Comparison of ENCODE assay signal across 23 mouse cellular contexts in genomic region chr10:59403793-59404149, GRCm38 (mm10). TPM values are rescaled to one million over a fixed set of nuclear protein-coding genes. Genes with fewer than 3 reads are reported as not detected.
DNase-seq lines count a peak whose midpoint lies in the region; ATAC-seq and TF ChIP-seq lines count a peak whose summit lies in the region.
"Had no signal": no experiment of that assay in that cellular context is flagged by ENCODE, and none has a peak within 500 bp of the region (broad histone marks: within the 10 kb centered on the region; RNA-seq: fewer than 3 reads in every experiment).

No protein-coding gene starts in this region.

- no peaks in the 10 kb centered on the region for H3K9me3 ChIP-seq in erythroblast, embryonic 14.5 days (ENCODE audit: control insufficient read depth, low read length)
- H3K9me3 ChIP-seq in heart, embryonic 16.5 days (replicated peaks; ENCODE audit: control insufficient read depth, low read length), result no peaks in the 10 kb centered on the region
- H3K9me3 ChIP-seq in liver, embryonic 11.5 days (ENCODE audit: control insufficient read depth, low read length), result no peaks in the 10 kb centered on the region
- no peaks in the 10 kb centered on the region for H3K9me3 ChIP-seq in stomach, embryonic 14.5 days (ENCODE audit: control insufficient read depth, low read depth, low read length)
- H3K9me3 ChIP-seq: midbrain, embryonic 15.5 days had no signal

- H3K4me3 ChIP-seq in erythroblast, embryonic 14.5 days (replicated peaks), result peak overlapping the region; percentile 54
- H3K4me3 ChIP-seq in heart, embryonic 16.5 days (ENCODE audit: low read length), result no peak overlapping the region
- H3K4me3 ChIP-seq in liver, embryonic 11.5 days (ENCODE audit: low read depth, low read length), result peak overlapping the region; percentile 41
- no peak overlapping the region for H3K4me3 ChIP-seq in stomach, embryonic 14.5 days (ENCODE audit: low read depth, low read length)
- no peak overlapping the region for H3K4me3 ChIP-seq in kidney, adult 2 months (ENCODE audit: insufficient read depth, low read depth, low read length)
- H3K4me3 ChIP-seq: left cerebral cortex, adult 2 months; limb, embryonic 12.5 days; midbrain, embryonic 15.5 days had no signal

- peak overlapping the region; percentile 13 for H3K4me2 ChIP-seq in heart, embryonic 16.5 days (ENCODE audit: low read depth, low read length)
- peak overlapping the region; percentile 45 for H3K4me2 ChIP-seq in liver, embryonic 11.5 days
- 0 out of 2 replicates have a peak overlapping the region, but pooled peaks have one; percentile 3 for H3K4me2 ChIP-seq in stomach, embryonic 14.5 days (replicated peaks; ENCODE audit: low read depth, low read length)
- H3K4me2 ChIP-seq: hindbrain, embryonic 14.5 days; limb, embryonic 12.5 days; midbrain, embryonic 15.5 days had no signal

- H3K27ac ChIP-seq in heart, embryonic 16.5 days (ENCODE audit: low read length), result no peak overlapping the region
- peak overlapping the region; percentile 41; the same call in 1 of the 2 replicates for H3K27ac ChIP-seq in liver, embryonic 11.5 days (ENCODE audit: low read depth, low read length)
- H3K27ac ChIP-seq in stomach, embryonic 14.5 days (ENCODE audit: low read length), result no peak overlapping the region
- no peak overlapping the region for H3K27ac ChIP-seq in kidney, adult 2 months (ENCODE audit: insufficient read depth, low read depth, low read length)
- H3K27ac ChIP-seq: hindbrain, embryonic 14.5 days; left cerebral cortex, adult 2 months; limb, embryonic 12.5 days; midbrain, embryonic 15.5 days had no signal

- TF ChIP-seq POLR2A in kidney, adult 2 months (IDR thresholded peaks at IDR 0.05; ENCODE audit: low read depth, low read length), result no peak

- WGBS in heart, embryonic 16.5 days, result 38% methylated on average over 10 of the region's 10 CpGs
- 57% methylated on average over 10 of the region's 10 CpGs for WGBS in liver, embryonic 11.5 days
- WGBS in stomach, embryonic 14.5 days, result 65% methylated on average over 10 of the region's 10 CpGs
- 85% methylated on average over 10 of the region's 10 CpGs for WGBS in kidney, adult 2 months

- no peaks in the 10 kb centered on the region for H3K4me1 ChIP-seq in erythroblast, embryonic 14.5 days (ENCODE audit: control insufficient read depth)
- peaks cover 3% of the 10 kb centered on the region; the same call in 1 of the 2 replicates for H3K4me1 ChIP-seq in heart, embryonic 16.5 days (ENCODE audit: control insufficient read depth, insufficient read depth, low read length)
- no peaks in the 10 kb centered on the region; the same call in 1 of the 2 replicates for H3K4me1 ChIP-seq in liver, embryonic 11.5 days (replicated peaks; ENCODE audit: control insufficient read depth, insufficient read depth, low read length)
- no peaks in the 10 kb centered on the region for H3K4me1 ChIP-seq in stomach, embryonic 14.5 days (ENCODE audit: control insufficient read depth, insufficient read depth, low read length)
- no peaks in the 10 kb centered on the region for H3K4me1 ChIP-seq in kidney, adult 2 months (ENCODE audit: control insufficient read depth, insufficient read depth, low read length)
- H3K4me1 ChIP-seq: midbrain, embryonic 15.5 days had no signal

- H3K27me3 ChIP-seq in erythroblast, embryonic 14.5 days (ENCODE audit: control insufficient read depth), result no peaks in the 10 kb centered on the region
- H3K27me3 ChIP-seq in heart, embryonic 16.5 days (ENCODE audit: control insufficient read depth, insufficient read depth, low read length), result no peaks in the 10 kb centered on the region
- H3K27me3 ChIP-seq in liver, embryonic 11.5 days (replicated peaks; ENCODE audit: control insufficient read depth, insufficient read depth, low read length), result no peaks in the 10 kb centered on the region
- no peaks in the 10 kb centered on the region for H3K27me3 ChIP-seq in stomach, embryonic 14.5 days (ENCODE audit: control insufficient read depth, insufficient read depth, low read length)
- H3K27me3 ChIP-seq in kidney, adult 2 months (replicated peaks; ENCODE audit: control insufficient read depth, insufficient read depth, low read length), result no peaks in the 10 kb centered on the region
- H3K27me3 ChIP-seq: limb, embryonic 12.5 days; midbrain, embryonic 15.5 days had no signal

- no peak; the same call in 1 of the 2 replicates for ATAC-seq in erythroblast, adult 5-6 weeks (replicated peaks; ENCODE audit: low FRiP score, poor library complexity, severe bottlenecking)
- no peak for ATAC-seq in heart, embryonic 16.5 days (replicated peaks; ENCODE audit: extremely low read depth, insufficient read depth, low FRiP score)
- ATAC-seq in liver, embryonic 11.5 days (replicated peaks; ENCODE audit: low FRiP score), result 0 out of 2 replicates have a peak, but pooled peaks have one; percentile 5
- ATAC-seq in stomach, embryonic 14.5 days (ENCODE audit: insufficient number of reproducible peaks, insufficient read depth, low FRiP score, low read depth), result no peak
- ATAC-seq: forebrain, postnatal 0 days; lung, postnatal 0 days; midbrain, embryonic 15.5 days had no signal

- H3K9ac ChIP-seq in heart, embryonic 16.5 days (ENCODE audit: low read length), result no peak overlapping the region
- H3K9ac ChIP-seq in liver, embryonic 11.5 days (ENCODE audit: low read depth, low read length), result peak overlapping the region; percentile 32; the same call in 1 of the 2 replicates
- H3K9ac ChIP-seq in stomach, embryonic 14.5 days (replicated peaks; ENCODE audit: low read depth, low read length), result no peak overlapping the region
- H3K9ac ChIP-seq: forebrain, postnatal 0 days; hindbrain, embryonic 14.5 days; limb, embryonic 12.5 days; midbrain, embryonic 15.5 days had no signal

- no peak for DNase-seq in heart, adult 9 months (ENCODE audit: low spot score in 2 of 2)
- no peak for DNase-seq in liver, embryonic 11.5 days (ENCODE audit: low spot score)
- no peak for DNase-seq in kidney, adult 2 months
- DNase-seq in layer of hippocampus, adult 11-12 months (ENCODE audit: low spot score), result no peak
- DNase-seq: adrenal gland, postnatal 25 days; cerebellum, adult 9-11 months; embryo, embryonic 11 days; forebrain, postnatal 0 days; gastrocnemius, postnatal 10 days; kidney, adult 8-10 months; right cerebral cortex, postnatal 4 days; thymus, postnatal 14 days had no signal

- no peak for TF ChIP-seq CTCF in kidney, adult 2 months (conservative IDR thresholded peaks at IDR 0.05; ENCODE audit: insufficient read depth, insufficient read length, low read depth, low read length)

- no peaks in the 10 kb centered on the region for H3K36me3 ChIP-seq in erythroblast, embryonic 14.5 days (ENCODE audit: control insufficient read depth)
- no peaks in the 10 kb centered on the region for H3K36me3 ChIP-seq in heart, embryonic 16.5 days (ENCODE audit: control insufficient read depth, insufficient read depth)
- no peaks in the 10 kb centered on the region for H3K36me3 ChIP-seq in liver, embryonic 11.5 days (ENCODE audit: control insufficient read depth, insufficient read depth, low read length)
- no peaks in the 10 kb centered on the region for H3K36me3 ChIP-seq in stomach, embryonic 14.5 days (ENCODE audit: control insufficient read depth, insufficient read depth, low read length)
- no peaks in the 10 kb centered on the region for H3K36me3 ChIP-seq in kidney, adult 2 months (ENCODE audit: control insufficient read depth, insufficient read depth, low read length)
- H3K36me3 ChIP-seq: limb, embryonic 12.5 days; midbrain, embryonic 15.5 days had no signal

RNA-seq across cellular contexts. Expression of gene Pla2g12b, which starts 0.3 kb away (rescaled TPM):
- not detected in 2 replicates for polyA plus RNA-seq in erythroblast, embryonic 14.5 days (2012)
- total RNA-seq in erythroblast, adult 5-6 weeks (2015; ENCODE audit: low replicate concordance), result not detected in 2 replicates
- not detected in 2 replicates for total RNA-seq in erythroblast, adult 5-6 weeks (2017; ENCODE audit: low replicate concordance)
- polyA plus RNA-seq in heart, embryonic 16.5 days (2015; fragmentation: Nextera tagmentation; extraction: Ambion mirVana), result 0.30 TPM in 1 of 2 replicates, not detected in the other
- 45.7 and 46.7 TPM in 2 replicates for polyA plus RNA-seq in liver, embryonic 11.5 days (2014; fragmentation: Nextera tagmentation; extraction: Ambion mirVana)
- 1.7 and 2.4 TPM in 2 replicates for polyA plus RNA-seq in stomach, embryonic 14.5 days (2014; fragmentation: Nextera tagmentation; extraction: Ambion mirVana)
- polyA plus RNA-seq in kidney, adult 2 months (2012; rRNA removed), result 0.31 and 0.76 TPM in 2 replicates
- total RNA-seq: adrenal gland, postnatal 25 days; forebrain, postnatal 0 days; layer of hippocampus, adult 18-20 months; left cerebral cortex, adult 2 months; megakaryocyte, adult 5-6 weeks had no signal
- polyA plus RNA-seq: forebrain, postnatal 0 days; hindbrain, embryonic 14.5 days; limb, embryonic 12.5 days; midbrain, embryonic 15.5 days had no signal

RNA-seq across cellular contexts. Expression of gene Gm10273, which starts 8.3 kb away (rescaled TPM):
- 0.04 and 0.09 TPM in 2 replicates for polyA plus RNA-seq in erythroblast, embryonic 14.5 days (2012)
- 2.3 and 13.4 TPM in 2 replicates for total RNA-seq in erythroblast, adult 5-6 weeks (2015; ENCODE audit: low replicate concordance)
- total RNA-seq in erythroblast, adult 5-6 weeks (2017; ENCODE audit: low replicate concordance), result 14.7 and 49.6 TPM in 2 replicates
- 5.9 and 65.1 TPM in 2 replicates for polyA plus RNA-seq in heart, embryonic 16.5 days (2015; fragmentation: Nextera tagmentation; extraction: Ambion mirVana)
- 9.2 and 10.1 TPM in 2 replicates for polyA plus RNA-seq in liver, embryonic 11.5 days (2014; fragmentation: Nextera tagmentation; extraction: Ambion mirVana)
- polyA plus RNA-seq in stomach, embryonic 14.5 days (2014; fragmentation: Nextera tagmentation; extraction: Ambion mirVana), result 3.5 and 4.5 TPM in 2 replicates
- polyA plus RNA-seq in kidney, adult 2 months (2012; rRNA removed), result 10.3 and 15.9 TPM in 2 replicates
- polyA plus RNA-seq: limb, embryonic 12.5 days had no signal

RNA-seq across cellular contexts. Expression of gene Oit3, which starts 37.8 kb away (rescaled TPM):
- 0.08 and 0.09 TPM in 2 replicates for polyA plus RNA-seq in erythroblast, embryonic 14.5 days (2012)
- not detected in 2 replicates for total RNA-seq in erythroblast, adult 5-6 weeks (2015; ENCODE audit: low replicate concordance)
- not detected in 2 replicates for total RNA-seq in erythroblast, adult 5-6 weeks (2017; ENCODE audit: low replicate concordance)
- 4.1 and 4.7 TPM in 2 replicates for polyA plus RNA-seq in heart, embryonic 16.5 days (2015; fragmentation: Nextera tagmentation; extraction: Ambion mirVana)
- polyA plus RNA-seq in liver, embryonic 11.5 days (2014; fragmentation: Nextera tagmentation; extraction: Ambion mirVana), result 43.2 and 45.7 TPM in 2 replicates
- polyA plus RNA-seq in stomach, embryonic 14.5 days (2014; fragmentation: Nextera tagmentation; extraction: Ambion mirVana), result 0.77 and 1.5 TPM in 2 replicates
- 1.0 and 1.4 TPM in 2 replicates for polyA plus RNA-seq in kidney, adult 2 months (2012; rRNA removed)

Comparison
In these comparisons a context has a peak if more than half of its experiments do, and no peak if none do; other contexts are left out.
1. H3K4me3 ChIP-seq: peak in erythroblast, embryonic 14.5 days (single experiment) and liver, embryonic 11.5 days (single experiment); none in heart, embryonic 16.5 days (single experiment), stomach, embryonic 14.5 days (single experiment) and kidney, adult 2 months (single experiment).
2. RNA of gene Pla2g12b, which starts 0.3 kb away (polyA plus RNA-seq): 45.7 to 46.7 TPM in liver, embryonic 11.5 days; 1.7 to 2.4 TPM in stomach, embryonic 14.5 days, 0.31 to 0.76 TPM in kidney, adult 2 months, 0.30 TPM in heart, embryonic 16.5 days and not detected in erythroblast, embryonic 14.5 days; every median in the first group is over 10 times any median in the second.
3. Peak in every context shown above with its lines, with median percentiles within 50 percentile points of each other: H3K4me2 ChIP-seq.